Mouse (Mus musculus): ENCODE results near the gene Tbca.

The Tbca gene

DNA sequence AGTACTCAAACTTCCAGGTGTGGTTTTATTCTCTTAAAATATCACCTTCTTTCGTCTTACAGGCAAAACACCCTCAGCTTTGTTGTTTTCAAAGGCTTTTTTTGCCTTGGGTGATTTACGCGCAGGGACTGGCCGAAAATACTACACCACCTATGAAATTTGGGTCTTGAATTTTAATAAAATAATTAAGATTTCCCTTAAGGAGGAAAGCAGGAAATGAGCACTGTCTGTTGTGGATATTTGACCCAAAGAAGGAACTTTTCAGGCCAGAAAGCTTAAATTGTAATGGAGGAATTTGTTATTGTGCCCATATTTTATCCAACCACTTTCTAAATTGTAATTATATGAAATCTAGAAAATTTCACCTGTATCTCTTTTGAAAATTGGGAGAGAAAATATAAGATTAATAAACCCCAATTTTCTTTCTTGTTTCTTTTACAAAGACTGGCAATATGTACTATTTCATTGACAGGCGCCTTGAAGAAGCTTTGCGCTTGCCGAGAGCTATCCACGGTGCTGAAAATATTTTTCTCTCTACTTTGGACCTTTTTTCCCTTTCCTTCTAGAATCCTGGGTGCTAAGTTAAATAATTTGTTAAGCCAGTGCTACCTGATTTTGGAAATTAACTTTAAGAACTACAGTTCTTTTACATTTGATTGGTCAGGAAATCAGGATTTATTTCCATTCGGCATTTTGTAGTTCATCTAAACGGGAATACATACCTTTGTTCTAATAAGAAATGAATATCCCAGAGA lies 89.5 kb downstream of the Tbca start:
- peak; percentile 40 for DNase-seq (ENCODE audit: low read depth, low spot score)

GRCm38 (mm10) chr13:94881201-94881600 lies 92.5 kb downstream of the Tbca start:
- no peak for DNase-seq (ENCODE audit: low read depth, low spot score)

- no peak for DNase-seq (ENCODE audit: low read depth, low spot score)
Measured at GRCm38 (mm10) chr13:94882221-94882620, 93.5 kb downstream of the Tbca start.

GRCm38 (mm10) chr13:94882711-94883145 lies 94.0 kb downstream of the Tbca start:
- no peak for DNase-seq (ENCODE audit: low read depth, low spot score)

- no peak for DNase-seq (ENCODE audit: low read depth, low spot score)
Measured at GRCm38 (mm10) chr13:94883163-94883965, 94.7 kb downstream of the Tbca start.

- DNase-seq (ENCODE audit: low read depth, low spot score), result no peak
Measured at GRCm38 (mm10) chr13:94883966-94884960, 95.6 kb downstream of the Tbca start.

DNA sequence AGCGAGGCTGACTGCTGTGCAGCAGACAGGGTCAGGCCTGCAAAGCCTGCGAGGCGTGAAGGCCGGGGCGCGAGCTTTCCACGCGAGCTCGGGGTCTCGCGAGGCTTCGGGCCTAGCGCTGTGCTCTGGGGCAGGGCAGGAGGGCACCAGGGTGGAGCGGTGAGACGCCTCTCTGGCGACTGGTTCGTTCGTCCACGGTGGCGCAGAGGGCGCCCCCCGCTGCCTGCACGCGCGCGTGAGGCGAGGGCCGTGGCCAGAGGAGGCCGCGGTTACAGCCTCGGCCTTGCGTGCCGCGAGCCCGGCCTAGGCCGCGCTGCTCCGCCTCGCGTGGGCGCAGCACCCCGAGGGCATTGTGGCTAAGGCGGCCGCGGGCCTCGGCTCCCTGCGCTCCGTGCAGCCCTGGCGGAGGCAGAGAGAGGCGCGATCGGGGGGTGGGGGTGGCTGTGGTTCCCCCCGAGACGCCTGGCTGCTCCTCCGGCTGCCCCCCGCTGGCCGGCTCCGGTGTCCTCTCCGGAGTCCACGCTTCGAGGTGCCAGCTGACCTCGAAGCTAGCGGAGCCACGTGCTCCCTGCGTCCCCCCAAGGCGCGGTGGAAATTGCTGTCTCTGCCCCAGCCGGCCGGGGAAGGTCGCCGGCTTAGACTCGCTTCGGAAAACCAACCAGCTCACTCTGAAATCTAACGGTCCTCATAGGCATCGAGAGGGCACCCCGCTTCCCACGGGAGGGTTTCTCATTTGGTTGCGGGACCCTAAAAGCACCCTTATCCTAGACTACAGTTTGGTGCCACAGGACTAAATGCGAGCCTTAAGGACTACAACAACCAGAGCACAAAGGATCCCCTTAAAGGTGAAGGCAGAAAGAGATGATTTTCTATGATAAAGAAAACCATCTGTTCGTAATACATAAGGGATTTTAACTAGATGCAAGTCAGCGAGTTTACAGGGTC lies 96.9 kb downstream of the Tbca start:
- DNase-seq (ENCODE audit: low read depth, low spot score), result no peak

Measured in 3T3-L1 (cell line).